Mouse (Mus musculus): ENCODE data around the gene Tmem136. TPM values are rescaled to one million over a fixed set of nuclear protein-coding genes. Genes with fewer than 3 reads are reported as not detected.

Tmem136 gene
- total and polyA plus RNA-seq, 2 experiments, result 0.32 to 0.37 TPM

DNA sequence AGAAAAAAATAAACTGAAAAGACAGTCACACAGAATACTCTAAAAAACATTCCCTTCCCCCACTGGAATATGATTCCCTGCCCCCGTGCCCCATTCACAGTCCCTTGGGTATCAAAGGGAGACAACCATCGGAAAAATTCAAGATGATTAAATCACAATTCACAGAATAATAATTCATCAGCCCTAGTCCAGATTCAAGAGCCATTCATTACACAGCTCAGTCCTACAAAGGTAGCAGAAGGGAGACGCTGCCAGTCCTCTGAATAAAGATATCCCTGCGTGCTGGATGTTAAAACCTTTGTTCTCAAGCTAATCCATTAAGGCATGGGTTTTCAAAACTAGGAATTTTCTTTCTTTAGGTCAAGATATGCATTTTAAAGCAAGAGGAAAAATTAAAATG, 45.8 kb downstream of the Tmem136 start:
- Histone ChIP-seq H3K4me1 (ENCODE audit: control insufficient read depth, insufficient read depth, low read length) (peaks cover 9% of the 10 kb centered on the region), H3K27me3 (ENCODE audit: control insufficient read depth, insufficient read depth, low read length) (no peaks in the 10 kb centered on the region), H3K27ac (replicated peaks; ENCODE audit: insufficient read depth, low read depth, low read length) (no peak overlapping the region), H3K79me2 (ENCODE audit: control insufficient read depth, insufficient read depth, low read length) (peaks cover 50% of the 10 kb centered on the region), H3K4me3 (ENCODE audit: insufficient read depth, low read depth, low read length) (no peak overlapping the region), H3K36me3 (ENCODE audit: control insufficient read depth, insufficient read depth, low read length) (no peaks in the 10 kb centered on the region), H3K9ac (ENCODE audit: low read depth, low read length) (no peak overlapping the region)
- 91% methylated on average over 4 of the region's 4 CpGs for WGBS
- TF ChIP-seq POLR2A (IDR thresholded peaks at IDR 0.05; ENCODE audit: extremely low read depth, insufficient read depth, low read length), result no peak
- TF ChIP-seq CTCF (IDR thresholded peaks at IDR 0.05; ENCODE audit: low read depth, low read length), result no peak
- no peak for DNase-seq (ENCODE audit: extremely low read depth, low read depth, low spot score)

DNA sequence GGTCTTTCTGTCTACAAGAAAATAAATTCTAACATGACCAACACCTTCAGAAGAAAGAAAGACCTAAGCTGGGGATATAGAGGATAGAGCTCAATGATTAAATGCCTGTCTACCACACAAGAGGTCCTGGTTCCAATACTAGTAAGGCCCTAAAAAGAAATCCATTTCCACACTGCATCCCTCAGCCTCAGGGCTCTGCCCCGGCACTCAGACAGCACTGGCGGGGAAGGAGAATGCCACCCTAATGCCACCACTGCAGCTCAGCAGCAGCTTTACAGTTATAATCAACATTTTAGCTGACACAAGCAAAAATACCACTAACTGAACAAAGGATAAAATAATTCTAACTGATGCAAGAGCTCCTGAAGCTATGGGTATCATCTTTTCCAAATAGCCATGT, 46.2 kb downstream of the Tmem136 start:
- H3K79me2 ChIP-seq (ENCODE audit: control insufficient read depth, insufficient read depth, low read length), result peaks cover 47% of the 10 kb centered on the region
- no peak for DNase-seq (ENCODE audit: extremely low read depth, low read depth, low spot score)
- no peaks in the 10 kb centered on the region for H3K36me3 ChIP-seq (ENCODE audit: control insufficient read depth, insufficient read depth, low read length)
- no peak overlapping the region for H3K9ac ChIP-seq (ENCODE audit: low read depth, low read length)
- peaks cover 8% of the 10 kb centered on the region for H3K4me1 ChIP-seq (ENCODE audit: control insufficient read depth, insufficient read depth, low read length)
- TF ChIP-seq CTCF (IDR thresholded peaks at IDR 0.05; ENCODE audit: low read depth, low read length) (no peak), POLR2A (IDR thresholded peaks at IDR 0.05; ENCODE audit: extremely low read depth, insufficient read depth, low read length) (no peak)
- WGBS, result 84% methylated on average over 2 of the region's 2 CpGs
- H3K27ac ChIP-seq (replicated peaks; ENCODE audit: insufficient read depth, low read depth, low read length), result no peak overlapping the region
- H3K4me3 ChIP-seq (ENCODE audit: insufficient read depth, low read depth, low read length), result no peak overlapping the region
- no peaks in the 10 kb centered on the region for H3K27me3 ChIP-seq (ENCODE audit: control insufficient read depth, insufficient read depth, low read length)

DNA sequence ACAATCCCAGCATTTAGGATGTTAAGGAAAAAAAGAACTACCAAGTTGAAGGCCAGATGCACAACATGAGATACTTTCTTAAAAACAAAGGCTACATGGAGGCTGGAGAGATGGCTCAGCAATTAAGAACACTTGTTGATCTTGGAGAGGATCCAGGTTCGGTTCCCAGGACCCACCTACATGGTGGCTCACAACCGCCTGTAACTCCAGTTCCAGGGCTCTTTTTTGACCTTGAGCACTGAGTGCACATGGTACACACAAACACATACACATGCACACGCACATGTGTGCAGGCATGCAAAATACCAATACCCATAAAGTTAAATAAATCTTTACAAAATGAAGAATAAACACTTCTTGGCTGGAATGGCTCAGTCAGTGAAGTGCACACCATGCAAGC, 48.5 kb downstream of the Tmem136 start:
- peaks cover 11% of the 10 kb centered on the region for H3K4me1 ChIP-seq (ENCODE audit: control insufficient read depth, insufficient read depth, low read length)
- H3K27ac ChIP-seq (replicated peaks; ENCODE audit: insufficient read depth, low read depth, low read length), result no peak overlapping the region
- H3K9ac ChIP-seq (ENCODE audit: low read depth, low read length), result no peak overlapping the region
- no peaks in the 10 kb centered on the region for H3K27me3 ChIP-seq (ENCODE audit: control insufficient read depth, insufficient read depth, low read length)
- H3K4me3 ChIP-seq (ENCODE audit: insufficient read depth, low read depth, low read length), result no peak overlapping the region
- H3K36me3 ChIP-seq (ENCODE audit: control insufficient read depth, insufficient read depth, low read length), result no peaks in the 10 kb centered on the region
- DNase-seq (ENCODE audit: extremely low read depth, low read depth, low spot score), result peak; percentile 55
- H3K79me2 ChIP-seq (ENCODE audit: control insufficient read depth, insufficient read depth, low read length), result peaks cover 47% of the 10 kb centered on the region
- TF ChIP-seq POLR2A (IDR thresholded peaks at IDR 0.05; ENCODE audit: extremely low read depth, insufficient read depth, low read length) (no peak), CTCF (IDR thresholded peaks at IDR 0.05; ENCODE audit: low read depth, low read length) (no peak)
- 31% methylated on average over 3 of the region's 3 CpGs for WGBS

GRCm38 (mm10) chr9:43065231-43065630, 51.1 kb downstream of the Tmem136 start:
- Histone ChIP-seq H3K4me1 (ENCODE audit: control insufficient read depth, insufficient read depth, low read length) (peaks cover 9% of the 10 kb centered on the region), H3K4me3 (ENCODE audit: insufficient read depth, low read depth, low read length) (no peak overlapping the region), H3K36me3 (ENCODE audit: control insufficient read depth, insufficient read depth, low read length) (no peaks in the 10 kb centered on the region), H3K27ac (replicated peaks; ENCODE audit: insufficient read depth, low read depth, low read length) (no peak overlapping the region), H3K27me3 (ENCODE audit: control insufficient read depth, insufficient read depth, low read length) (no peaks in the 10 kb centered on the region), H3K9ac (ENCODE audit: low read depth, low read length) (no peak overlapping the region), H3K79me2 (ENCODE audit: control insufficient read depth, insufficient read depth, low read length) (peaks cover 46% of the 10 kb centered on the region)
- no peak for DNase-seq (ENCODE audit: extremely low read depth, low read depth, low spot score)
- TF ChIP-seq POLR2A (IDR thresholded peaks at IDR 0.05; ENCODE audit: extremely low read depth, insufficient read depth, low read length), result no peak
- TF ChIP-seq CTCF (IDR thresholded peaks at IDR 0.05; ENCODE audit: low read depth, low read length), result no peak
- WGBS, result 77% methylated on average over 4 of the region's 4 CpGs

DNA sequence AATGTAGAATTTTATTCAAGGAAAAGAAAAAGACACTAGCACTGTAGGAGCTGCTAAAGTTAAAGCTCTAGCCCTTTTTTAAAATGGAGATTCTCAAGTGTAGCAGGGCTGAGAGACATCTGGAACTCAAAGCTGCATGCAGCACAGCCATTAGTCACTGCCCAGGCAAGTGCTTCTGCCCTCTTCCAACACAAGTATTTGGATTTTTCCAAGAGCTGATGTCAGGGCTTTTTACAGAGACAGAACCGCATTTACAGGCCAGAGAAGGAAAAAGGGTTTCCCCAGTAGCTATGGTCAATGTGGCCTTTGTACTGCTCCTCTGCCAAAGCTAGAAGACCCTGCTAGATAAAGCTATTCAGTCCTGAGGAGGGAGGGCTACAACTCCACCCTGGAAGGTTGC, 54.8 kb downstream of the Tmem136 start:
- H3K9ac ChIP-seq (ENCODE audit: low read depth, low read length), result no peak overlapping the region
- no peaks in the 10 kb centered on the region for H3K36me3 ChIP-seq (ENCODE audit: control insufficient read depth, insufficient read depth, low read length)
- no peak overlapping the region for H3K4me3 ChIP-seq (ENCODE audit: insufficient read depth, low read depth, low read length)
- H3K79me2 ChIP-seq (ENCODE audit: control insufficient read depth, insufficient read depth, low read length), result peaks cover 28% of the 10 kb centered on the region
- H3K27ac ChIP-seq (replicated peaks; ENCODE audit: insufficient read depth, low read depth, low read length), result no peak overlapping the region
- WGBS, result 53% methylated on average over 1 of the region's 1 CpGs
- peaks cover 4% of the 10 kb centered on the region; the same call in 1 of the 2 replicates for H3K4me1 ChIP-seq (ENCODE audit: control insufficient read depth, insufficient read depth, low read length)
- no peaks in the 10 kb centered on the region for H3K27me3 ChIP-seq (ENCODE audit: control insufficient read depth, insufficient read depth, low read length)
- no peak for DNase-seq (ENCODE audit: extremely low read depth, low read depth, low spot score)
- TF ChIP-seq CTCF (IDR thresholded peaks at IDR 0.05; ENCODE audit: low read depth, low read length) (no peak), POLR2A (IDR thresholded peaks at IDR 0.05; ENCODE audit: extremely low read depth, insufficient read depth, low read length) (no peak)

Other genes starting within 250 kb of the Tmem136 start
- gene Grik4, start 172.1 kb downstream of the Tmem136 start, total RNA-seq (2014; rRNA removed), result under 0.01 and 0.07 TPM in 2 replicates
- 0.04 and 0.09 TPM in 2 replicates for gene Grik4, start 172.1 kb downstream of the Tmem136 start, polyA plus RNA-seq (2012; rRNA removed)
- 62.3 and 77.7 TPM in 2 replicates for gene Arhgef12, start 9.3 kb downstream of the Tmem136 start, total RNA-seq (2014; rRNA removed)
- gene Arhgef12, start 9.3 kb downstream of the Tmem136 start, polyA plus RNA-seq (2012; rRNA removed), result 20.8 and 22.9 TPM in 2 replicates
- gene Pou2f3, start 93.8 kb upstream of the Tmem136 start, total RNA-seq (2014; rRNA removed), result not detected in 2 replicates
- gene Pou2f3, start 93.8 kb upstream of the Tmem136 start, polyA plus RNA-seq (2012; rRNA removed), result not detected in 2 replicates
- 237 and 289 TPM in 2 replicates for gene Oaf, start 123.3 kb upstream of the Tmem136 start, total RNA-seq (2014; rRNA removed)
- 243 and 326 TPM in 2 replicates for gene Oaf, start 123.3 kb upstream of the Tmem136 start, polyA plus RNA-seq (2012; rRNA removed)
- not detected in 2 replicates for gene Trim29, start 194.3 kb upstream of the Tmem136 start, total RNA-seq (2014; rRNA removed)
- not detected in 2 replicates for gene Trim29, start 194.3 kb upstream of the Tmem136 start, polyA plus RNA-seq (2012; rRNA removed)

Data from liver, adult 2 months (tissue).